1 mouse cellular context compared by ENCODE assay signal in the genomic region with DNA sequence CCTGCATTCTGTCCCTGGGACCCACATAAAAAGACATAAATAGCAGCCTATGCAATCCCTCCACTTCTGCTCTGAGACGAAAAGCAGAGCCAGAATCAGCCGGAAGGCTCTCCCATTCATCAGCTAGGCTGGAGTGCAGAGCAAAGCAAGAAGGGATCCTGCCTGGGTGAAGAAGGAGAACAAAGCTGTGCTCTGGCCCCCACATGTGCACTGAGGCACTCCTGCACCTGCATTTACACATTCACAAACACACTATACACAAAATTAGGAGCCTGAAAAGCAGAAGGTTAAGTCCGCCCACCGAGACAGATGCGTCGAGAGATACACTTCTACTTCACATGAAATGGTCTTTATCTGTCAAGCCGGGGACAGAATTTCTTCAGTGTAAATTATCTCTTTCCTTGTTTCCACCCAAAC.
TF ChIP-seq lines count a peak whose summit lies in the region.

No protein-coding gene starts in this region.

TF ChIP-seq in MEL, 35 proteins besides CTCF, POLR2A, EP300 and RAD21 (continued from another document):
- TF ChIP-seq GABPA (IDR thresholded peaks at IDR 0.05; ENCODE audit: low read depth, low read length): no peak
- TF ChIP-seq ZKSCAN1 (IDR thresholded peaks at IDR 0.05; ENCODE audit: low read depth, low read length): no peak
- TF ChIP-seq USF2 (IDR thresholded peaks at IDR 0.05; ENCODE audit: borderline replicate concordance in 1 of 2, insufficient read depth in 1 of 2, low read depth in 1 of 2, low read length in 2 of 2): no peak
- TF ChIP-seq ETS1 (IDR thresholded peaks at IDR 0.05; ENCODE audit: low read depth, low read length): peak; percentile 87
- TF ChIP-seq JUND (IDR thresholded peaks at IDR 0.05; ENCODE audit: low read depth, low read length): no peak
- no peak for TF ChIP-seq MAX (IDR thresholded peaks at IDR 0.05; ENCODE audit: low read length)
- no peak for TF ChIP-seq MAZ (IDR thresholded peaks at IDR 0.05; ENCODE audit: low read depth, low read length)
- TF ChIP-seq KAT2A (conservative IDR thresholded peaks at IDR 0.05; ENCODE audit: low read depth, low read length): no peak
- TF ChIP-seq CHD1 (IDR thresholded peaks at IDR 0.05; ENCODE audit: low read depth, low read length): no peak
- TF ChIP-seq CHD2 (IDR thresholded peaks at IDR 0.05; ENCODE audit: low read length): no peak
- TF ChIP-seq MAFK (IDR thresholded peaks at IDR 0.05; ENCODE audit: borderline replicate concordance, low read depth, low read length): no peak
- no peak for TF ChIP-seq ZMIZ1 (IDR thresholded peaks at IDR 0.05; ENCODE audit: low read depth, low read length)
- TF ChIP-seq POLR2AphosphoS2 (IDR thresholded peaks at IDR 0.05; ENCODE audit: low read length): no peak
- TF ChIP-seq MEF2A (IDR thresholded peaks at IDR 0.05; ENCODE audit: extremely low read depth, insufficient replicate concordance, low read depth, low read length, poor library complexity, severe bottlenecking): no peak
- TF ChIP-seq BHLHE40 (IDR thresholded peaks at IDR 0.05; ENCODE audit: borderline replicate concordance, low read depth, low read length): peak; percentile 60; the same call in 1 of the 2 replicates
